Mouse (Mus musculus) heart, postnatal 0 days (tissue): Measurements from ENCODE around the gene Dcaf11. TPM values are rescaled to one million over a fixed set of nuclear protein-coding genes. Genes with fewer than 3 reads are reported as not detected.
A peak's percentile ranks its signal among the peaks of the same experiment; 100 is the strongest.

Experiments
- ATAC-seq: fragments of 200-750 bp; cut with Nextera tagmentation; 2 replicates; pipeline ENCODE4 v1.8.0; 2017; ENCODE audit warnings: low read depth, moderate number of reproducible peaks, moderate library complexity; ENCODE audit not compliant: insufficient read depth
- DNase-seq: peaks from one replicate; pipeline ENCODE4 v3.0.0-alpha.2; 2016; ENCODE audit warnings: low spot score
- H3K27ac ChIP-seq: fragments of 300-500 bp; sonication (generic); 2 replicates; pipeline ENCODE4 v1.5.1; 2014; ENCODE audit warnings: low read depth, mild to moderate bottlenecking
- H3K27me3 ChIP-seq: fragments of 300-500 bp; sonication (generic); 2 replicates; pipeline ENCODE4 v1.6.1; 2014; ENCODE audit warnings: low read length, mixed read lengths; ENCODE audit not compliant: control insufficient read depth, insufficient read depth
- H3K36me3 ChIP-seq: fragments of 300-500 bp; sonication (generic); replicated peaks from 2 replicates; pipeline ENCODE4 v1.6.1; 2014; ENCODE audit warnings: low read length, mixed read lengths; ENCODE audit not compliant: control insufficient read depth, insufficient read depth
- H3K4me1 ChIP-seq: fragments of 300-500 bp; sonication (generic); 2 replicates; pipeline ENCODE4 v1.6.1; 2014; ENCODE audit warnings: antibody characterized with exemption; ENCODE audit not compliant: control insufficient read depth, insufficient read depth
- H3K4me2 ChIP-seq: fragments of 300-500 bp; sonication (generic); 2 replicates; pipeline ENCODE4 v1.6.1; 2014; ENCODE audit warnings: low read depth, mild to moderate bottlenecking, low read length, moderate library complexity
- H3K4me3 ChIP-seq: fragments of 300-500 bp; sonication (generic); 2 replicates; pipeline ENCODE4 v1.5.1; 2014; ENCODE audit warnings: low read depth, low read length
- H3K9ac ChIP-seq: fragments of 300-500 bp; sonication (generic); replicated peaks from 2 replicates; pipeline ENCODE4 v1.6.1; 2014; ENCODE audit warnings: low read depth, low read length, mixed read lengths
- H3K9me3 ChIP-seq: fragments of 300-500 bp; sonication (generic); replicated peaks from 2 replicates; pipeline ENCODE4 v1.6.1; 2016; ENCODE audit warnings: low read length; ENCODE audit not compliant: control insufficient read depth
- CTCF ChIP-seq: IDR thresholded peaks from 2 replicates; pipeline ENCODE4 v1.5.1; 2016; ENCODE audit warnings: antibody characterized with exemption, control low read depth, low read depth
- EP300 ChIP-seq: IDR thresholded peaks from 2 replicates; pipeline ENCODE4 v1.6.1; 2016; ENCODE audit warnings: antibody characterized with exemption, low read depth
- WGBS: fragments of 180-500 bp; shearing (Covaris S2); extraction: QIAGEN DNeasy Blood & Tissue Kit; methylation state at CpG from one replicate; pipeline ENCODE4 v1.1.7; 2014; 5-methylcytosine and 5-hydroxymethylcytosine counted together
- polyA plus RNA-seq: library from polyadenylated mRNA; unstranded; fragments of >200 nt; fragmentation: Nextera tagmentation; extraction: Ambion mirVana; gene quantifications from 2 replicates; pipeline ENCODE4 v1.2.1, GENCODE M21; 2015
- total RNA-seq: library from RNA; depleted of rRNA; stranded (reverse); fragments of >200 nt; gene quantifications from 2 replicates; pipeline ENCODE4 v1.2.3, GENCODE M21; 2014; ENCODE audit warnings: low replicate concordance

Dcaf11 gene
- total and polyA plus RNA-seq, 2 experiments from 2014 or later, result 74.4 to 81.6 TPM

- 85% methylated on average over 23 of the region's 23 CpGs for WGBS
- H3K9me3 ChIP-seq, result no peaks in the 10 kb centered on the region
- no peak overlapping the region for H3K4me2 ChIP-seq
- DNase-seq (no peak), ATAC-seq (no peak)
- peaks cover 27% of the 10 kb centered on the region for H3K36me3 ChIP-seq
- H3K9ac ChIP-seq, result no peak overlapping the region
- TF ChIP-seq EP300, result no peak
- no peak for TF ChIP-seq CTCF
- peaks cover 14% of the 10 kb centered on the region; the same call in 1 of the 2 replicates for H3K4me1 ChIP-seq
- no peak overlapping the region for H3K27ac ChIP-seq
- H3K4me3 ChIP-seq, result no peak overlapping the region
- H3K27me3 ChIP-seq, result no peaks in the 10 kb centered on the region
Observed at GRCm38 (mm10) chr14:55579511-55580496, 20.0 kb downstream of the Dcaf11 start.

- no peak for ATAC-seq
- 93% methylated on average over 16 of the region's 16 CpGs for WGBS
Observed at GRCm38 (mm10) chr14:55580731-55581130, 20.9 kb downstream of the Dcaf11 start.

GRCm38 (mm10) chr14:55581981-55582681 is 22.3 kb downstream of the Dcaf11 start:
- Histone ChIP-seq H3K9me3 (no peaks in the 10 kb centered on the region), H3K4me3 (no peak overlapping the region), H3K4me2 (no peak overlapping the region), H3K9ac (no peak overlapping the region), H3K27ac (no peak overlapping the region), H3K27me3 (no peaks in the 10 kb centered on the region), H3K36me3 (peaks cover 27% of the 10 kb centered on the region), H3K4me1 (peaks cover 20% of the 10 kb centered on the region; the same call in 1 of the 2 replicates)
- WGBS, result 76% methylated on average over 9 of the region's 9 CpGs
- TF ChIP-seq EP300 (no peak), CTCF (no peak)
- ATAC-seq (no peak), DNase-seq (no peak)

More at GRCm38 (mm10) chr14:55580731-55581130, 20.9 kb downstream of the Dcaf11 start:
- Histone ChIP-seq H3K9ac (no peak overlapping the region), H3K4me2 (no peak overlapping the region), H3K4me1 (peaks cover 16% of the 10 kb centered on the region; the same call in 1 of the 2 replicates), H3K27ac (no peak overlapping the region), H3K36me3 (peaks cover 27% of the 10 kb centered on the region), H3K27me3 (no peaks in the 10 kb centered on the region), H3K9me3 (no peaks in the 10 kb centered on the region), H3K4me3 (no peak overlapping the region)
- TF ChIP-seq EP300 (no peak), CTCF (no peak)
- DNase-seq, result no peak

- Histone ChIP-seq H3K36me3 (peaks cover 39% of the 10 kb centered on the region), H3K4me1 (peaks cover 12% of the 10 kb centered on the region; the same call in 1 of the 2 replicates), H3K4me3 (peak overlapping the region; percentile 77), H3K27me3 (no peaks in the 10 kb centered on the region), H3K9ac (peak overlapping the region; percentile 67), H3K9me3 (no peaks in the 10 kb centered on the region), H3K27ac (peak overlapping the region; percentile 81; the same call in 1 of the 2 replicates), H3K4me2 (peak overlapping the region; percentile 96)
- DNase-seq (no peak), ATAC-seq (no peak)
- WGBS, result 48% methylated on average over 5 of the region's 5 CpGs
- TF ChIP-seq EP300 (no peak), CTCF (no peak)
Observed at GRCm38 (mm10) chr14:55584303-55584701, 24.5 kb downstream of the Dcaf11 start.
